Mouse (Mus musculus): ENCODE data around the gene 6430571L13Rik. TPM values are rescaled to one million over a fixed set of nuclear protein-coding genes. Genes with fewer than 3 reads are reported as not detected.

6430571L13Rik gene
- polyA plus RNA-seq, 1 experiment from 2014 or later = 4.2 TPM

DNA sequence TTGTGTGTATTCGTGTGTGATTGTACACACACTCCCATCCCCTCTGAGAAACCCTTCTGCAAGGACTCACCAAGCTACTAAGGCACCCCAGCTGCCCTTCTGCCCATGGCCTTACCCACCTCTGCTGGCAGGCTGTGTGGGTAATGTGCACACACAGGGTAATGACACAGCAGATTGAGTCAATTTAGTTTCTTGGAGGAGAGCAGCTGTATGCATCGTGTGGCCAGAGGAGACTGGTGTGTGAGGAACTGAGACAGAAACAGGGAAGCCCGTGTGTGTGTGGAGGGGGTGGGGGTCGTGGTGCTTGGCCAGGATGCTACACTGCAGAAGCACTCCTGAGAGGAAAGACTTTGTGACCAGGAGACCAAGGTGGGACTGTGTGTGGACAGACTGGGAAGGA lies 32.0 kb downstream of the 6430571L13Rik start:
- Histone ChIP-seq H3K27me3 (peaks cover 39% of the 10 kb centered on the region), H3K4me2 (replicated peaks) (no peak overlapping the region), H3K4me3 (no peak overlapping the region), H3K36me3 (no peaks in the 10 kb centered on the region), H3K9me3 (no peaks in the 10 kb centered on the region), H3K9ac (replicated peaks) (no peak overlapping the region), H3K27ac (replicated peaks) (no peak overlapping the region), H3K4me1 (peaks cover 11% of the 10 kb centered on the region)
- ATAC-seq (ENCODE audit: low FRiP score, low read depth) = no peak
- 64% methylated on average over 4 of the region's 4 CpGs for WGBS

DNA sequence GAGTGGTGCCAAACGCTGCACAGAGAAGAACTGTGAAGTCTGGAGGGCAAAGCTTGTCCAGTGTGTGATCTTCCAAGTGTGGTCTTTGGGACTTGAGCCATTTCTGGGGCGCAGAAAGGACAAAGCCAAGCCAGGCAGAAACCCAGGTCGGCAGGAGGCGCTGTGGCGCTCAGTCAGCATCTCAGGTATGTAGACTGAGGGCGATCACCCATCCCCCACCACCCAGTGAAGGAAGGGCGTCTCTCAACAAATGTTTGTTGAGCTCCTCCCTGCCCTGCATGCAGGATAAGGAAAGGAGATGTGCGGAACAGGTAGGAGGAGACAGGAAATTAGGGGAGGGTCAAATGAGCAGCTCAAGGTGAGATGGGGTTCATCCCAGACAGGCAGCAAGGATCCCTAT lies 34.2 kb downstream of the 6430571L13Rik start:
- Histone ChIP-seq H3K9me3 (no peaks in the 10 kb centered on the region), H3K4me2 (replicated peaks) (no peak overlapping the region), H3K9ac (replicated peaks) (no peak overlapping the region), H3K4me1 (peaks cover 24% of the 10 kb centered on the region), H3K36me3 (no peaks in the 10 kb centered on the region), H3K27me3 (peaks cover 53% of the 10 kb centered on the region), H3K4me3 (no peak overlapping the region), H3K27ac (replicated peaks) (no peak overlapping the region)
- 5% methylated on average over 8 of the region's 8 CpGs for WGBS
- ATAC-seq (ENCODE audit: low FRiP score, low read depth) = no peak

DNA sequence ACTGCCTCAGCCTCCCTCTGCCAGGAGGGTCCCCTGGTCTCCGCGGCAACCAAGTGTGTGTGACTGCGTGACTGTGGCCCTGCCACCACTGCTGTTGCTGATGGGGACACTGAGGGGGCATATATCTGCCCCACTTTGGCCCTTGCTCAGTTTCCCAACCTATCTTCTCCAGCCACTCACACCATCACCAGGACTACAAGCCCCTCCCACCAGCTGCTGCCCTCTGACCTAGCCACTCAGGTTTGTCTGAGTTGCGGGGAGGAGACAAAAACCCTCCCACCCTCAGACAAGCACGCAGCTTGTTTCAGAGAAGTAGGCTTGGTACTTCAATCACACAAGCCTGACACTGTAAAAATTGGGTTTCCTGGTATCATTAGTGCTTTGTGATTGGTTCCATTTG lies 35.0 kb downstream of the 6430571L13Rik start:
- Histone ChIP-seq H3K4me1 (peaks cover 19% of the 10 kb centered on the region), H3K27ac (replicated peaks) (no peak overlapping the region), H3K9ac (replicated peaks) (no peak overlapping the region), H3K9me3 (no peaks in the 10 kb centered on the region), H3K27me3 (peaks cover 61% of the 10 kb centered on the region), H3K36me3 (no peaks in the 10 kb centered on the region), H3K4me3 (no peak overlapping the region), H3K4me2 (replicated peaks) (no peak overlapping the region)
- WGBS = 17% methylated on average over 5 of the region's 5 CpGs
- ATAC-seq (ENCODE audit: low FRiP score, low read depth) = no peak

DNA sequence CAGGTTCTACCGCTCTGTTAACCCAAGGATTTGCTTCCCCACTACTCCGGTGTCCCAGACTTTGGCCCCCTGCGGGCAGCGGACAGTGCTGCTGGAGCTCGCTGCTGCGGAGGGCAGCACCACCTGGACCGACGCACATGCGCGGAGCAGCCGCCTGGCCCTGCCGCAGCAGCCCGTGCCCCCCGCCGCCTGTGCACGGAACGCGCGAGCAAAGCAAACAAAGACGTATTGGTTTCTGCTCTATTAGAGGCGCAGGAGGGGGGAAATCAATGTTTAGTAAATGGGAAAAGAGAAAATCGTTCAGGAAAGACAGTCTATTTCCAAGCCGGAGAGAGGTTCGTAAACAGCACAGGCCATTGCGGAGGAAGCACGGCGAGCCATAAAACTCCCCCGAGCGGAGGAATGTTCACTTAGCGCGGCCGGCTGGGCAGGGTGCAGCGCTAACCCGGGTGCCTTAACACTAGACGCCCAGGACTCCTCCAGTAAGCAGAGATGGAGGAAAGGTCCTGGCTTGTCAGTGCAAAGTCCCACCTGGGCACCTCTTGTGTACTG lies 37.6 kb downstream of the 6430571L13Rik start:
- peak overlapping the region; percentile 49 for H3K9ac ChIP-seq (replicated peaks)
- peak overlapping the region; percentile 42 for H3K4me3 ChIP-seq
- peak; percentile 80 for ATAC-seq (ENCODE audit: low FRiP score, low read depth)
- H3K4me1 ChIP-seq = peaks cover 19% of the 10 kb centered on the region
- no peaks in the 10 kb centered on the region for H3K9me3 ChIP-seq
- peak overlapping the region; percentile 74 for H3K4me2 ChIP-seq (replicated peaks)
- peak overlapping the region; percentile 46 for H3K27ac ChIP-seq (replicated peaks)
- H3K36me3 ChIP-seq = no peaks in the 10 kb centered on the region
- peaks cover 87% of the 10 kb centered on the region for H3K27me3 ChIP-seq
- under 1% methylated on average over 35 of the region's 35 CpGs for WGBS

DNA sequence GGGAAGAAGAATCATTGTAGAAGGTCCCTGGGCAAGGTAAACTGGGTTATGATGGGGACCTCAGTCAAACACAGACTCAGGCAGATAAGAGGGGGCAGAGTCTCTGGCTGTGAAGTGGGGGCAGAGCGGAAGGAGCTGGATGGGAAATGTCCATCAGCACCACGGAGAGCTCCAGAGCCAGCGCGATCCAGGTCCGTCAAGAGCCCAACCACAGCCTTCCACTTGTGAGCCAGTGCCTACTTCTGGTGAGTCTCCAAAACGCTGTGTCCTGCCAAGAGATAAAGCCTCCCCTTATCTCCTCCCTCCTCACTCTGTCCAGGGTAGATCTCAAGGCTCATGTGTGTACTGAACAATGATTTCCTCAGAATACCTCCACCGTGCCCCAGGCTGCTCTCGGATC lies 41.3 kb downstream of the 6430571L13Rik start:
- WGBS = 8% methylated on average over 8 of the region's 8 CpGs
- no peak overlapping the region for H3K4me2 ChIP-seq (replicated peaks)
- ATAC-seq (ENCODE audit: low FRiP score, low read depth) = no peak

DNA sequence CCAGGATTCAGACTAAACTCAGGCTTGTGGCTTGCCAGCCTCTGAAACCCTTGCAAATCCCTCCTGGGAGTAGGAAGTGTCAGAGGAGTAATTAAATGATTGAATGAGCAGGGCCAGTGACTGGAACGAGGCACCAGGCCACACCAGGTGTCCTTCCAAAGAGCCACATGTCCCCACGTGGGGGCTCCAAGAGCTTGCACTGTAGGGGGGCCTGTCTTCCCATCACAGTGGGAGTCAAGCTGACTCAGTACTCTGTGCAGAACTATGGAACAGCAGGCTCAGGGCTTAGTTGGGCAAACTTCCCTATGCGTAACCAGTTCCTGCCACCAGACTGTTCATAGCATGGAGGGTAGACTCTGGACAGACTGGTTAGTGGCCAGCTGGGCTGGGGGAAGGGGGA lies 44.0 kb downstream of the 6430571L13Rik start:
- Histone ChIP-seq H3K27ac (replicated peaks) (no peak overlapping the region), H3K36me3 (no peaks in the 10 kb centered on the region), H3K4me1 (peaks cover 7% of the 10 kb centered on the region; the same call in 1 of the 2 replicates), H3K4me3 (no peak overlapping the region), H3K27me3 (peaks cover 65% of the 10 kb centered on the region), H3K9ac (replicated peaks) (no peak overlapping the region), H3K9me3 (no peaks in the 10 kb centered on the region), H3K4me2 (replicated peaks) (no peak overlapping the region)
- no peak for ATAC-seq (ENCODE audit: low FRiP score, low read depth)
- 17% methylated on average over 3 of the region's 3 CpGs for WGBS

More for the DNA sequence above, 41.3 kb downstream of the 6430571L13Rik start:
- Histone ChIP-seq H3K4me3 (no peak overlapping the region), H3K27ac (replicated peaks) (no peak overlapping the region), H3K9me3 (no peaks in the 10 kb centered on the region), H3K27me3 (peaks cover 91% of the 10 kb centered on the region), H3K36me3 (no peaks in the 10 kb centered on the region), H3K9ac (replicated peaks) (no peak overlapping the region), H3K4me1 (peaks cover 14% of the 10 kb centered on the region)

DNA sequence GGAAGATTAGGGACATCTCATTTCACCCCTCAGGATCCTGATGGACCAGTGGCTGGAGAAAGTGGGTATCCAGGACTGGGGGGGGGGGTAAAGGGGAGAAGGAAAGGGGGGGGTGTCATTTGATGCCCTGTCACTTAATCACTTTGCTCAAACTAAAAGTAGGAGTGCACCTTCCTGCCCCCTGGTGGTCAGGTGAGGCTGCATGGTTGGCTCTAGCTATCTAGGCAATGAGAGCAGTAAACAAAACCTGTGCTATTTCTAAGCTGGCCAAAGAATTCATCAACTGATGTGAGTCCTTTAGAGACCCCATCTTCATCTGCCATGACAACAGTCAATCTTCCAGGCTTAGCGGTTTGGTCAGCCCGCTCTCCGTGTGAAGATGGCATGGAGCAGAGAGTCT lies 46.3 kb downstream of the 6430571L13Rik start:
- H3K27ac ChIP-seq (replicated peaks) = no peak overlapping the region
- no peak overlapping the region for H3K9ac ChIP-seq (replicated peaks)
- 53% methylated on average over 3 of the region's 3 CpGs for WGBS
- no peak overlapping the region for H3K4me3 ChIP-seq
- H3K36me3 ChIP-seq = no peaks in the 10 kb centered on the region
- H3K9me3 ChIP-seq = no peaks in the 10 kb centered on the region
- no peak for ATAC-seq (ENCODE audit: low FRiP score, low read depth)
- H3K4me1 ChIP-seq = peaks cover 14% of the 10 kb centered on the region; the same call in 1 of the 2 replicates
- H3K27me3 ChIP-seq = peaks cover 45% of the 10 kb centered on the region
- no peak overlapping the region for H3K4me2 ChIP-seq (replicated peaks)

DNA sequence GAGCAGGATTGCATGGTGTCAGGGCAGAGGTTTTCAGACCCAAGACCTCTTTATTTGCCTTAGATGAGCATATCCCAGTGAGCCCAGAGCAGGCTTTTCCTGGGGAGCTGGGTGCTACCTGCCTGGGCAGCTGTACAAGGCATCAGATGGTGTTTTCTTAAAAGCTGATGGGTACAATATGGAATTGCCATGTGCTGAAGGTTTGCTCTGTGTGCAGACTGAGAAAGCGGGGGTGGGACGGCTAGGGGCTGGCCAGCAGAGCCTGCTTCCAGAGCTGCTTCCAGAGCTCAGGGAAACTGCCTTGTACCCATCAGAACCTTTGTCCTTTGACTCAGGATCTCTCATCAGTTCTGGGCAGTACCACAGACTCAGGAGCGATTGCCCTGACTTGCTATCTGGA lies 47.3 kb downstream of the 6430571L13Rik start:
- ATAC-seq (ENCODE audit: low FRiP score, low read depth) = no peak
- Histone ChIP-seq H3K4me3 (no peak overlapping the region), H3K9ac (replicated peaks) (no peak overlapping the region), H3K36me3 (no peaks in the 10 kb centered on the region), H3K27me3 (peaks cover 35% of the 10 kb centered on the region), H3K9me3 (no peaks in the 10 kb centered on the region), H3K4me1 (peaks cover 14% of the 10 kb centered on the region; the same call in 1 of the 2 replicates), H3K27ac (replicated peaks) (no peak overlapping the region), H3K4me2 (replicated peaks) (no peak overlapping the region)
- WGBS = 92% methylated on average over 3 of the region's 3 CpGs

DNA sequence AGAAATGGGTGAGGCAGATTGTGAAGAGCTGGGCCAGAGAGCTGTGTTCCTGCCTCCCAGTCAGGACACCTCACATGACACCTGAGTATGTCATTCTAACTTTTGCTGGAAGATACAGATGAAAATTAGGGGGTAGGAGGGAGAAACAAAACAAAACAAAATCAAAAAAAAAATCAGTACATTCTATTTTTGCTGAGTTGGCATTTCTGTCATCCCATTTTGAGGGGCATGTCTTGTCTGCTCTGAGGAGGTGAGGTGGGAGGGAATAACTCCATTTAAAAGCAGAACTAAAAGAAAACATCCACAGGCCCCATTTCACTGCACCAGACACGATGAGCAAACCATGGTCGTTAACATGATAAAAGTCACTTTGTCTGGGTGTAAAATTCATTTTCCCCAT lies 47.9 kb downstream of the 6430571L13Rik start:
- H3K4me1 ChIP-seq = peaks cover 14% of the 10 kb centered on the region; the same call in 1 of the 2 replicates
- no peak overlapping the region for H3K4me2 ChIP-seq (replicated peaks)
- H3K9me3 ChIP-seq = no peaks in the 10 kb centered on the region
- H3K27ac ChIP-seq (replicated peaks) = no peak overlapping the region
- H3K36me3 ChIP-seq = no peaks in the 10 kb centered on the region
- no peak for ATAC-seq (ENCODE audit: low FRiP score, low read depth)
- H3K4me3 ChIP-seq = no peak overlapping the region
- H3K9ac ChIP-seq (replicated peaks) = no peak overlapping the region
- WGBS = 73% methylated on average over 2 of the region's 2 CpGs
- H3K27me3 ChIP-seq = peaks cover 30% of the 10 kb centered on the region

DNA sequence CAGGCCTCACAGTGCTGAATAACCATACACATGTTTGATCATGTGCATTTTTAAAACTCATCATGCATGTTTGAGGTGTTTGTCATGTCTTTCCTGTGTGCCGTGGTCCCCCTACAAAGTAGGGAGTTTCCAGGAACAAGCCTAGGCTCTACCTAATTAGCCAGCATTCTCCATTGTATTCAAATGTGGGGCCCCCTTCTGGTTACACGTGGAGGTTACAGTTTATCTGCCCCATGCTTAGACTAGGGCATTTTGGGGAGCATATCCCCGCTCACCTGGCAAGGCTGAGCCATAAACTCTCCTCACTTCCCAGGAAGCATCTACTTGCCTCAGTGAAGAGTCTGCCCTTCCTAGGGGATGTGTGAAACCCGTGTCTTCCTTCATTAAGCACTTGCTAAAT lies 56.0 kb downstream of the 6430571L13Rik start:
- Histone ChIP-seq H3K4me2 (replicated peaks) (no peak overlapping the region), H3K27me3 (peaks cover 54% of the 10 kb centered on the region), H3K27ac (replicated peaks) (no peak overlapping the region), H3K36me3 (no peaks in the 10 kb centered on the region), H3K4me1 (peaks cover 18% of the 10 kb centered on the region), H3K4me3 (no peak overlapping the region), H3K9ac (replicated peaks) (no peak overlapping the region), H3K9me3 (no peaks in the 10 kb centered on the region)
- 37% methylated on average over 4 of the region's 4 CpGs for WGBS
- no peak for ATAC-seq (ENCODE audit: low FRiP score, low read depth)

DNA sequence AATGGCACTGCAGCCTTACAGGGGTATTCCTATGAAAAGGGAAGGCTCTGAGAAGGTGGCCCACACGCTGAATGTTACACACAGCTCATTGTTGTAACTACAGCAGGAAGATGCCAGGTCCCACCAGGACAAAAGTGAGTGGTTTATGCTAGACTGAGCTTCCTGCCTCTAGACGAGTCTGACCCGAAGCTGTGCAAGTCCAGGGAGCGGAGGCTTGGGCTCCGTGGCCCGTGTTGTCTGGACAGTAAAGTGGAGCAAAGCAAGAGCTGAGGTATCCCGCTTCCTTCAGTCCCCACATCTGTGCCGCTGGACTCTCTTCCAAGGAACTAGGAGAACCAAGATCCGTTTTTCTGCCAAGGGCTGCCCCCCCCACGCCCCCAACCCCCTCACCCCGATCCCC lies 58.6 kb downstream of the 6430571L13Rik start:
- Histone ChIP-seq H3K36me3 (no peaks in the 10 kb centered on the region), H3K27ac (replicated peaks) (0 out of 2 replicates have a peak overlapping the region, but pooled peaks have one; percentile 78), H3K9ac (replicated peaks) (0 out of 2 replicates have a peak overlapping the region, but pooled peaks have one; percentile 89), H3K4me1 (peaks cover 38% of the 10 kb centered on the region), H3K9me3 (no peaks in the 10 kb centered on the region), H3K4me3 (peak overlapping the region; percentile 85), H3K27me3 (peaks cover 74% of the 10 kb centered on the region), H3K4me2 (replicated peaks) (peak overlapping the region; percentile 92)
- no peak for ATAC-seq (ENCODE audit: low FRiP score, low read depth)
- WGBS = 23% methylated on average over 11 of the region's 11 CpGs

DNA sequence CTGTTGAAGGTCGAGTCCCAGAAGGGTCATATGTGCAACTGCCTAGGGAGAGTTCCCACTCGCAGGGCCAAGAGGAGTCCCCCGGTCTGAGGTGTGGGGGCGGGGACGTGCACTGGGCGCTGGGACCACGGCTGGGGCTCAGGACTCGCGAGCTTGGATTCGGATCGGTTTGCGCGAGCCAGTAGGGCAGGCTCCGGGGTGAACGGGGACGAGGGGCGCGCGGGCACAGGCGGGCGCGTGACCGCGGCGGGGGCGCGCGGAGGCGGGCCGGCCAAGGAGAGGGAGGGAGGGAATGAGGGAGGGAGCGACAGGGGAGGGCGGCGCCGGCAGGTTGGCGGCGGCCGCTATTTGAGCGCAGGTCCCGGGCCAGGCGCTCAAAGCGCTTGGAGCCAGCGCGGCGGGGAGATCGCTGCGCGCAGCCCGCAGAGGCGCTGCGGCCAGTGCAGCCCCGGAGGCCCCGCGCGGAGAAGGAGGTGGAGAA lies 59.1 kb downstream of the 6430571L13Rik start, which contains the start of gene Cacna2d2:
Gene Cacna2d2 (plus strand): TSS at position 122 of the 481 bp plus-strand sequence.
- WGBS = 1% methylated on average over 30 of the region's 54 CpGs
- Histone ChIP-seq H3K9me3 (no peaks in the 10 kb centered on the region), H3K4me1 (peaks cover 38% of the 10 kb centered on the region), H3K27ac (replicated peaks) (peak within 1 kb of the TSS; percentile 78), H3K9ac (replicated peaks) (peak within 1 kb of the TSS; percentile 89), H3K4me2 (replicated peaks) (peak within 1 kb of the TSS; percentile 92), H3K27me3 (peaks cover 74% of the 10 kb centered on the region), H3K4me3 (peak within 1 kb of the TSS; percentile 85), H3K36me3 (no peaks in the 10 kb centered on the region)
- ATAC-seq (ENCODE audit: low FRiP score, low read depth) = peak; percentile 84

All from midbrain, embryonic 12.5 days (tissue).